Mouse (Mus musculus) erythroblast, embryonic 14.5 days (primary cell): Measurements from ENCODE around the gene Alg9. TPM values are rescaled to one million over a fixed set of nuclear protein-coding genes. Genes with fewer than 3 reads are reported as not detected.
A peak's percentile ranks its signal among the peaks of the same experiment; 100 is the strongest.

Experiments used
- H3K27me3 ChIP-seq: 2 replicates; pipeline ENCODE4 v1.6.1; 2012; ENCODE audit warnings: inconsistent platforms; ENCODE audit not compliant: control insufficient read depth
- H3K36me3 ChIP-seq: 2 replicates; pipeline ENCODE4 v1.6.1; 2012; ENCODE audit warnings: mild to moderate bottlenecking, inconsistent platforms; ENCODE audit not compliant: control insufficient read depth
- H3K4me1 ChIP-seq: 2 replicates; pipeline ENCODE4 v1.6.1; 2012; ENCODE audit warnings: inconsistent platforms; ENCODE audit not compliant: control insufficient read depth
- H3K4me3 ChIP-seq: replicated peaks from 2 replicates; pipeline ENCODE3; 2012; ENCODE audit warnings: moderate library complexity, mild to moderate bottlenecking, inconsistent platforms
- H3K9me3 ChIP-seq: 2 replicates; pipeline ENCODE4 v1.6.1; 2012; ENCODE audit warnings: low read length, inconsistent platforms, mixed read lengths; ENCODE audit not compliant: control insufficient read depth
- GATA1 ChIP-seq: IDR thresholded peaks from 2 replicates; pipeline ENCODE4 v1.6.1; 2012; ENCODE audit warnings: low read length, inconsistent platforms, mixed read lengths
- TAL1 ChIP-seq: IDR thresholded peaks from 3 replicates; pipeline ENCODE4 v1.6.1; 2012; ENCODE audit warnings: low read length, inconsistent platforms, mixed read lengths
- polyA plus RNA-seq: library from polyadenylated mRNA; stranded (reverse); fragments of >175 nt; gene quantifications from 2 replicates; pipeline ENCODE4 v1.2.3, GENCODE M21; 2012

Gene Alg9
- 0.22 and 0.31 TPM in 2 replicates for polyA plus RNA-seq

GRCm38 (mm10) chr9:50774991-50775612 lies at the start of gene Alg9, which contains the start of gene 1110032A03Rik:
Gene Alg9 (plus strand): TSS chr9:50775019.
Gene 1110032A03Rik (minus strand): TSS chr9:50775520.
- Histone ChIP-seq H3K27me3 (no peaks in the 10 kb centered on the region), H3K9me3 (no peaks in the 10 kb centered on the region), H3K36me3 (peaks cover 43% of the 10 kb centered on the region), H3K4me3 (peak within 1 kb of the TSS; percentile 68), H3K4me1 (peaks cover 46% of the 10 kb centered on the region)
- TF ChIP-seq TAL1 (no peak), GATA1 (no peak)

GRCm38 (mm10) chr9:50725921-50726590 lies 48.8 kb upstream of the Alg9 start:
- TF ChIP-seq GATA1 (no peak), TAL1 (no peak)
- H3K27me3 ChIP-seq: peaks cover 49% of the 10 kb centered on the region

GRCm38 (mm10) chr9:50727171-50727924 lies 47.5 kb upstream of the Alg9 start:
- no peaks in the 10 kb centered on the region for H3K36me3 ChIP-seq
- TF ChIP-seq GATA1 (no peak), TAL1 (no peak)

More at GRCm38 (mm10) chr9:50725921-50726590, 48.8 kb upstream of the Alg9 start:
- H3K9me3 ChIP-seq: no peaks in the 10 kb centered on the region
- no peaks in the 10 kb centered on the region for H3K36me3 ChIP-seq
- peaks cover 4% of the 10 kb centered on the region for H3K4me1 ChIP-seq
- H3K4me3 ChIP-seq: no peak overlapping the region

GRCm38 (mm10) chr9:50727925-50728651 lies 46.7 kb upstream of the Alg9 start:
- TF ChIP-seq TAL1 (no peak), GATA1 (no peak)
- Histone ChIP-seq H3K4me1 (peaks cover 4% of the 10 kb centered on the region), H3K4me3 (peak overlapping the region; percentile 44), H3K36me3 (no peaks in the 10 kb centered on the region), H3K27me3 (peaks cover 49% of the 10 kb centered on the region), H3K9me3 (no peaks in the 10 kb centered on the region)

More at GRCm38 (mm10) chr9:50727171-50727924, 47.5 kb upstream of the Alg9 start:
- Histone ChIP-seq H3K9me3 (no peaks in the 10 kb centered on the region), H3K4me1 (peaks cover 4% of the 10 kb centered on the region), H3K27me3 (peaks cover 49% of the 10 kb centered on the region), H3K4me3 (peak overlapping the region; percentile 44)

GRCm38 (mm10) chr9:50729600-50729999 lies 45.2 kb upstream of the Alg9 start:
- Histone ChIP-seq H3K27me3 (peaks cover 43% of the 10 kb centered on the region), H3K9me3 (no peaks in the 10 kb centered on the region), H3K4me3 (no peak overlapping the region), H3K36me3 (no peaks in the 10 kb centered on the region), H3K4me1 (peaks cover 4% of the 10 kb centered on the region)
- no peak for TF ChIP-seq TAL1
- TF ChIP-seq GATA1: no peak

- Histone ChIP-seq H3K9me3 (no peaks in the 10 kb centered on the region), H3K4me1 (peaks cover 4% of the 10 kb centered on the region), H3K4me3 (no peak overlapping the region), H3K27me3 (peaks cover 25% of the 10 kb centered on the region), H3K36me3 (no peaks in the 10 kb centered on the region)
- TF ChIP-seq GATA1: no peak
- TF ChIP-seq TAL1: no peak
These were observed 42.3 kb upstream of the Alg9 start for GRCm38 (mm10) chr9:50732560-50732959.

- Histone ChIP-seq H3K27me3 (peaks cover 2% of the 10 kb centered on the region; the same call in 1 of the 2 replicates), H3K4me1 (peaks cover 12% of the 10 kb centered on the region), H3K4me3 (no peak overlapping the region), H3K9me3 (no peaks in the 10 kb centered on the region), H3K36me3 (no peaks in the 10 kb centered on the region)
- no peak for TF ChIP-seq GATA1
- no peak for TF ChIP-seq TAL1
These were observed 39.8 kb upstream of the Alg9 start for GRCm38 (mm10) chr9:50734989-50735388.

GRCm38 (mm10) chr9:50738914-50739870 lies 35.6 kb upstream of the Alg9 start, which contains the start of gene Dixdc1:
Gene Dixdc1 (minus strand): TSS chr9:50739517.
- TF ChIP-seq GATA1: no peak
- no peak for TF ChIP-seq TAL1
- Histone ChIP-seq H3K4me3 (peak within 1 kb of the TSS; percentile 54), H3K27me3 (peaks cover 7% of the 10 kb centered on the region; the same call in 1 of the 2 replicates), H3K9me3 (no peaks in the 10 kb centered on the region), H3K4me1 (peaks cover 12% of the 10 kb centered on the region), H3K36me3 (no peaks in the 10 kb centered on the region)
